Mouse (Mus musculus): Measurements from ENCODE around the gene Lhfpl5. TPM values are rescaled to one million over a fixed set of nuclear protein-coding genes. Genes with fewer than 3 reads are reported as not detected.

Lhfpl5 gene
- polyA plus RNA-seq (2014; fragmentation: Nextera tagmentation; extraction: Ambion mirVana): 0.84 and 1.5 TPM in 2 replicates

DNA sequence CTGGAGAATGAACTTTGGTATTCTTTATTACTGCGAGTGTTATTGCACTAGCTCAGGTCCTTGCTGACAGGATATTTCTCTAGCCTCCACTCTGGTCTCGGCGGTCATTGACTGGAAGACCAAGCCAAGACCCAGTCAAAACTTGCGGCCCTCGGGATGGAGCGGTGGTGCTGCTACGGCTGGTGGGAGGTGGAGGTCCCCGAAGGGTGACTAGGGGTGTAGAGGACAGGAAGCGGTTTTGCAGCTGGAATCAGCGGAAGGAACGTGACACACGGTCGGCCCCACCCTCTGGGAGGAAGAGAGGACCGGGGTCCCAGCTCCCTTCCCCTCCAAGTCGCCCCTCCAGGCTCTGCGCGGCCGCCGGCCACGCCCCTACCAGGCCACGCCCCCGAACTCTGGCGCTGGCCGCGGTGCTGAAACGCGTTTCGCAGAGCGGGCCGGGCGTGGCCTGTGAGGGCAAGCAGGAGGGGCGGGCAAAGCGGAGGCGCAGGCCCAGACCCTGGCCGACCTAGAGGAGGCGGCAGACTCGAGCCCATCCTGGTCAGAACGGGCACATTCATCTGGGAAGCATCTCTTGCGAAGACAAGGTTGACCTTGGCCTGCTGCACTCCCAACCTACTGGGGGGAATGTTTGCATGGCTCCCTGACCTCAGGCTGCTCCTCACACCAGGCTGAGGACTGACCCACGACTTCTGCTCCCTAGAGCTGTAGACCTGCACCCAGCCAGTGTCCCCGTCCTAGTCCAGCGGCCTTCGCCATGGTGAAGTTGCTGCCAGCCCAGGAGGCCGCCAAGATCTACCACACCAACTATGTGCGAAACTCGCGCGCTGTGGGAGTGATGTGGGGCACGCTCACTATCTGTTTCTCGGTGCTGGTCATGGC is at the start of gene Lhfpl5:
Gene Lhfpl5, plus strand, starts transcription at position 398 of the 882 bp plus-strand sequence.
- Histone ChIP-seq H3K4me1 (replicated peaks; ENCODE audit: control insufficient read depth, insufficient read depth, low read length) (no peaks in the 10 kb centered on the region), H3K36me3 (ENCODE audit: control insufficient read depth, insufficient read depth, low read length) (no peaks in the 10 kb centered on the region), H3K9me3 (ENCODE audit: control insufficient read depth, low read length) (no peaks in the 10 kb centered on the region), H3K4me3 (ENCODE audit: low read depth, low read length) (peak within 1 kb of the TSS; percentile 14), H3K27me3 (ENCODE audit: control insufficient read depth, insufficient read depth, low read length) (no peaks in the 10 kb centered on the region), H3K9ac (ENCODE audit: low read length) (no peak within 1 kb of the TSS), H3K4me2 (ENCODE audit: low read depth, low read length, severe bottlenecking) (peak within 1 kb of the TSS; percentile 32), H3K27ac (ENCODE audit: low read depth, low read length) (no peak within 1 kb of the TSS)
- WGBS: 14% methylated on average over 50 of the region's 50 CpGs
- ATAC-seq (replicated peaks; ENCODE audit: low FRiP score) (peak; percentile 88), DNase-seq (ENCODE audit: low spot score) (peak; percentile 90)

DNA sequence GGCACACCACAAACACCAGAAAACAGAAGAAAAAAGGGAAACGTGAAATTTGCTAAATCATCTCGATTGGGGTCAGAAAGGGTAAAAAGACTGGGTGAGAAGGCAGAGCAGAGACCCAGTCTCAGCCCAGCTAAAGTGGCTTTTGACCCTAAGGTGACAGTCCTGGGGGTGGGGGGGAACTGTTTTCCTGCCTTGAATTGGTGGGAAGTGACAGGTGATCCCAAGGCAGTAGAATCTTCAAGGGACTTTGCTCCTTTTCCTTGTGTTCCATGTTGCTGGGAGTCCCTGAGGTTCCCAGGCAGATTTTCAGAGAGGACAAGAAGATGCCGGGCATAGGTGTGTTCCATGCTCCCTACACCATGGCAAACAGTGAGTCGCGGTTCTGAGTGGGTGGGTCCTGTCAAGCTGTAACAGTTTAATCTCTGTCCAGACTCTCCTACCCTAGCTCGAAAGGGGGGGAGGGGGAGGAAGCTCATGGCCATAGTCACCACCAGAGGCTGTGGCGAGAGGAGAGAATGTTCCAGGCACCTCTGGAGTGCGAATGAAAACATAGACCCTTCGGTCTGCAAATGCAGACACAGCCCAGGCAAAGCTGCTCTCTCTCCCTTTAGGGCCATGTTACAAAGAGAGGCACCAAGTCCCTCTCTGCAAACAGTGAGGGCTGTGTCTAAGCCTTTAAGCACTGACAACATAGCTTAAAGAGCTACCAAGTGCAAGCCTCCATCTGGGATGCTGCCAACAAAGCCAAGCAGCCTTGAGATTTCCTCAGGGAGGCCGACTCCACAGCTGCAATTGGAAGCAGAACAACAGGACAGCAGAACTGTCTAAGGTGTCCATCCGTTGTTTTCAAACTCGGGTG is 48.0 kb upstream of the Lhfpl5 start:
- Histone ChIP-seq H3K27me3 (ENCODE audit: control insufficient read depth, insufficient read depth, low read length) (no peaks in the 10 kb centered on the region; the same call in 1 of the 2 replicates), H3K9ac (ENCODE audit: low read length) (no peak overlapping the region), H3K4me1 (replicated peaks; ENCODE audit: control insufficient read depth, insufficient read depth, low read length) (no peaks in the 10 kb centered on the region; the same call in 1 of the 2 replicates), H3K4me3 (ENCODE audit: low read depth, low read length) (no peak overlapping the region), H3K4me2 (ENCODE audit: low read depth, low read length, severe bottlenecking) (no peak overlapping the region), H3K27ac (ENCODE audit: low read depth, low read length) (no peak overlapping the region), H3K9me3 (ENCODE audit: control insufficient read depth, low read length) (no peaks in the 10 kb centered on the region), H3K36me3 (ENCODE audit: control insufficient read depth, insufficient read depth, low read length) (no peaks in the 10 kb centered on the region)
- DNase-seq (ENCODE audit: low spot score): no peak
- ATAC-seq (replicated peaks; ENCODE audit: low FRiP score): no peak
- WGBS: 50% methylated on average over 12 of the region's 12 CpGs

DNA sequence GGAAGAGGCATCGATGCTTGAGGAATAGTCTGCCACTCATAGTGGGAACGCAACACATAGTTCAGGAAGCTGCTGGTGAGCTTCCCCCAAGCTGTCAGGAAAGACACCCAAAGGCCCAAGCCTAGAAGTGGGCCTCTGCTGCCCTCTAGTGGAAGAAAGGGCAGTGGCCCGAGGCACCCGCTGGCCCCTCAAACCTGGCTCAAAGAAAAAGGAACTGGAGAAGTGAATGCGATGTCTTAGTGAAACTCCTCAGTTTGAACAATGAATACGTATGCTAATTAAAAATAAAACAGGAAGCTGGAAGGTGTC is 47.4 kb upstream of the Lhfpl5 start:
- DNase-seq (ENCODE audit: low spot score) (peak; percentile 90), ATAC-seq (replicated peaks; ENCODE audit: low FRiP score) (no peak)
- Histone ChIP-seq H3K4me1 (replicated peaks; ENCODE audit: control insufficient read depth, insufficient read depth, low read length) (no peaks in the 10 kb centered on the region; the same call in 1 of the 2 replicates), H3K36me3 (ENCODE audit: control insufficient read depth, insufficient read depth, low read length) (no peaks in the 10 kb centered on the region), H3K4me3 (ENCODE audit: low read depth, low read length) (no peak overlapping the region), H3K4me2 (ENCODE audit: low read depth, low read length, severe bottlenecking) (no peak overlapping the region), H3K9me3 (ENCODE audit: control insufficient read depth, low read length) (no peaks in the 10 kb centered on the region), H3K27me3 (ENCODE audit: control insufficient read depth, insufficient read depth, low read length) (no peaks in the 10 kb centered on the region; the same call in 1 of the 2 replicates), H3K27ac (ENCODE audit: low read depth, low read length) (no peak overlapping the region), H3K9ac (ENCODE audit: low read length) (no peak overlapping the region)
- 7% methylated on average over 6 of the region's 6 CpGs for WGBS

- H3K4me3 ChIP-seq (ENCODE audit: low read depth, low read length): no peak overlapping the region
- DNase-seq (ENCODE audit: low spot score): no peak
- H3K27ac ChIP-seq (ENCODE audit: low read depth, low read length): no peak overlapping the region
- no peaks in the 10 kb centered on the region for H3K27me3 ChIP-seq (ENCODE audit: control insufficient read depth, insufficient read depth, low read length)
- 73% methylated on average over 4 of the region's 4 CpGs for WGBS
- H3K36me3 ChIP-seq (ENCODE audit: control insufficient read depth, insufficient read depth, low read length): no peaks in the 10 kb centered on the region
- H3K4me1 ChIP-seq (replicated peaks; ENCODE audit: control insufficient read depth, insufficient read depth, low read length): no peaks in the 10 kb centered on the region
- no peak overlapping the region for H3K4me2 ChIP-seq (ENCODE audit: low read depth, low read length, severe bottlenecking)
- no peak for ATAC-seq (replicated peaks; ENCODE audit: low FRiP score)
- no peak overlapping the region for H3K9ac ChIP-seq (ENCODE audit: low read length)
- no peaks in the 10 kb centered on the region for H3K9me3 ChIP-seq (ENCODE audit: control insufficient read depth, low read length)
Measured at GRCm38 (mm10) chr17:28529116-28529515, 46.3 kb upstream of the Lhfpl5 start.

- no peak for DNase-seq (ENCODE audit: low spot score)
- no peak within 1 kb of the TSS for H3K27ac ChIP-seq (ENCODE audit: low read depth, low read length)
- no peaks in the 10 kb centered on the region for H3K4me1 ChIP-seq (replicated peaks; ENCODE audit: control insufficient read depth, insufficient read depth, low read length)
- no peak for ATAC-seq (replicated peaks; ENCODE audit: low FRiP score)
- no peaks in the 10 kb centered on the region for H3K27me3 ChIP-seq (ENCODE audit: control insufficient read depth, insufficient read depth, low read length)
- H3K9ac ChIP-seq (ENCODE audit: low read length): no peak within 1 kb of the TSS
- WGBS: 87% methylated on average over 6 of the region's 6 CpGs
- H3K4me3 ChIP-seq (ENCODE audit: low read depth, low read length): no peak within 1 kb of the TSS
- no peak within 1 kb of the TSS for H3K4me2 ChIP-seq (ENCODE audit: low read depth, low read length, severe bottlenecking)
- H3K36me3 ChIP-seq (ENCODE audit: control insufficient read depth, insufficient read depth, low read length): no peaks in the 10 kb centered on the region
- no peaks in the 10 kb centered on the region for H3K9me3 ChIP-seq (ENCODE audit: control insufficient read depth, low read length)
Measured at GRCm38 (mm10) chr17:28530506-28530905, 44.9 kb upstream of the Lhfpl5 start, which contains the start of gene Armc12. Armc12 (plus strand) TSS chr17:28530806.

DNA sequence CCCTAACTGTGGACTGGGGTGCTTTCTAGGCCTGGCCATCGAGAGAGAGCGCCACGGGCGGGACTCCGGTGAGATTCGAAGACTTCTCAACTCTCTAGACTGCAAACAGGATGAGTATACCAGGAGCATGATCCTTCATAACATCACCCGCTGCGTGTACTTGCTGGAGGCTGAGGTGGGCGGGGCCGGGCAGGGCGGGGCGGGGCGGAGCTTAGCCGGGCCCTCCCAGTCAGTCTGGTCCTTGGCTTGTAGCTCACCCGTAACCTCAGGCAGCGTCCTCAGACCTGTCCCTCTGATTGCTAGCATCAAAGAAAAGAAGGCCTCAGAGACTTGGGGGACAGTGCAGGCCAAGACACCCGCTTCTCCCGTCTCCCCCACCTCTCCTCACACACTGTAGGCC is 43.5 kb upstream of the Lhfpl5 start:
- Histone ChIP-seq H3K27ac (ENCODE audit: low read depth, low read length) (no peak overlapping the region), H3K4me2 (ENCODE audit: low read depth, low read length, severe bottlenecking) (peak overlapping the region; percentile 13; the same call in 1 of the 2 replicates), H3K4me3 (ENCODE audit: low read depth, low read length) (no peak overlapping the region), H3K36me3 (ENCODE audit: control insufficient read depth, insufficient read depth, low read length) (no peaks in the 10 kb centered on the region), H3K4me1 (replicated peaks; ENCODE audit: control insufficient read depth, insufficient read depth, low read length) (no peaks in the 10 kb centered on the region), H3K27me3 (ENCODE audit: control insufficient read depth, insufficient read depth, low read length) (no peaks in the 10 kb centered on the region), H3K9me3 (ENCODE audit: control insufficient read depth, low read length) (no peaks in the 10 kb centered on the region), H3K9ac (ENCODE audit: low read length) (no peak overlapping the region)
- peak; percentile 73 for DNase-seq (ENCODE audit: low spot score)
- no peak for ATAC-seq (replicated peaks; ENCODE audit: low FRiP score)
- WGBS: 13% methylated on average over 18 of the region's 18 CpGs

DNA sequence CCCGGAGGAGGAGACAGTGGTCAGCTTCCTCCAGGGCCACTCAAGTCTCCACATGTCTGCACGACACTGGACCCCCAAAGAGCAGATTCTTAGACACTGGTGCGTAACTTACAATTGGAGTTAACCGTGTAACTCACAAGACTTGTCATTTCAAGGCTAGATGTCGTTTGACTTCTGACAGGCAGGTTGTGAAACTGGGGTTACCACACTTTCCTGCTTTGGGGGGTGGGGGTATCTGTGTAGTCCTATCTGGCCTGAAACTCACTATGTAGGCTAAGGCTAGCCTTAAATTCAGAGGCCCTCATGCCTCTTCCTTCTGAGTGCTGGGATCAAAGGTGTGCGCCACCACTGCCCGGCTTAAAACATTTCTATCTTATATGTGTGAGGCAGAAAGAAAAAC is 42.9 kb upstream of the Lhfpl5 start:
- no peak overlapping the region for H3K4me2 ChIP-seq (ENCODE audit: low read depth, low read length, severe bottlenecking)
- H3K36me3 ChIP-seq (ENCODE audit: control insufficient read depth, insufficient read depth, low read length): no peaks in the 10 kb centered on the region
- no peak overlapping the region for H3K4me3 ChIP-seq (ENCODE audit: low read depth, low read length)
- H3K27ac ChIP-seq (ENCODE audit: low read depth, low read length): no peak overlapping the region
- no peaks in the 10 kb centered on the region for H3K9me3 ChIP-seq (ENCODE audit: control insufficient read depth, low read length)
- WGBS: 85% methylated on average over 7 of the region's 7 CpGs
- DNase-seq (ENCODE audit: low spot score) (no peak), ATAC-seq (replicated peaks; ENCODE audit: low FRiP score) (no peak)
- H3K9ac ChIP-seq (ENCODE audit: low read length): no peak overlapping the region
- H3K4me1 ChIP-seq (replicated peaks; ENCODE audit: control insufficient read depth, insufficient read depth, low read length): no peaks in the 10 kb centered on the region
- H3K27me3 ChIP-seq (ENCODE audit: control insufficient read depth, insufficient read depth, low read length): no peaks in the 10 kb centered on the region

DNA sequence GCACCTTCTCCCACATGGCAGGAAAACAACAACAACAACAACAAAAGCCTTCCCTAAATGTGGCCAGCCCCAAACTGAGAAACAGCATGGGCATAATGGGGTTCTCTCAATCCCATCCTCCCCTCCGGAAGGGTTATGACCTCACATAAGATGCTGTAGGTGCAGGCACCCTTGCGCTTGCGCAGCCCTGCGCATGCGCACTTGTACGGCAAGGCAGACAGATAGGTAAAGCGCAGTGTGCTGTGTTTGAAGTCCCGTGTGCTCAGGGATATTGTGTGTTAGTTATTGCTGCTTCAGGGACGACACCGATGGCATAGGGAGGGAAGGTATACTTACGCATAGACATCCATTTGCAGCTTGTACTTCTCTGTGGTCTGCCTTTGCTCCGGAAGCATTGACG is 42.1 kb upstream of the Lhfpl5 start:
- ATAC-seq (replicated peaks; ENCODE audit: low FRiP score): no peak
- Histone ChIP-seq H3K9me3 (ENCODE audit: control insufficient read depth, low read length) (no peaks in the 10 kb centered on the region), H3K4me2 (ENCODE audit: low read depth, low read length, severe bottlenecking) (no peak overlapping the region), H3K36me3 (ENCODE audit: control insufficient read depth, insufficient read depth, low read length) (no peaks in the 10 kb centered on the region), H3K4me1 (replicated peaks; ENCODE audit: control insufficient read depth, insufficient read depth, low read length) (no peaks in the 10 kb centered on the region), H3K27ac (ENCODE audit: low read depth, low read length) (no peak overlapping the region), H3K9ac (ENCODE audit: low read length) (no peak overlapping the region), H3K4me3 (ENCODE audit: low read depth, low read length) (no peak overlapping the region), H3K27me3 (ENCODE audit: control insufficient read depth, insufficient read depth, low read length) (no peaks in the 10 kb centered on the region)
- WGBS: 95% methylated on average over 13 of the region's 13 CpGs
- DNase-seq (ENCODE audit: low spot score): no peak
